Mouse (Mus musculus): ENCODE measurements around the gene Olfr1132. TPM values are rescaled to one million over a fixed set of nuclear protein-coding genes. Genes with fewer than 3 reads are reported as not detected.

Olfr1132 gene
- polyA plus RNA-seq, 2 experiments: not detected

Other genes with a start within 250 kb of the Olfr1132 start
- not detected in 2 replicates for gene Olfr1123, start 220.9 kb downstream of the Olfr1132 start, polyA plus RNA-seq (2012; rRNA removed)
- not detected in 2 replicates for gene Olfr1123, start 220.9 kb downstream of the Olfr1132 start, polyA plus RNA-seq (2014; fragmentation: Nextera tagmentation; extraction: Ambion mirVana)
- gene Olfr1124, start 207.3 kb downstream of the Olfr1132 start, polyA plus RNA-seq (2012; rRNA removed): not detected in 2 replicates
- not detected in 2 replicates for gene Olfr1124, start 207.3 kb downstream of the Olfr1132 start, polyA plus RNA-seq (2014; fragmentation: Nextera tagmentation; extraction: Ambion mirVana)
- not detected in 2 replicates for gene Olfr1126, start 183.6 kb downstream of the Olfr1132 start, polyA plus RNA-seq (2012; rRNA removed)
- gene Olfr1126, start 183.6 kb downstream of the Olfr1132 start, polyA plus RNA-seq (2014; fragmentation: Nextera tagmentation; extraction: Ambion mirVana): not detected in 2 replicates
- gene Pramel7, start 140.4 kb downstream of the Olfr1132 start, polyA plus RNA-seq (2012; rRNA removed): not detected in 2 replicates
- gene Pramel7, start 140.4 kb downstream of the Olfr1132 start, polyA plus RNA-seq (2014; fragmentation: Nextera tagmentation; extraction: Ambion mirVana): not detected in 2 replicates
- not detected in 2 replicates for gene Pramel6, start 131.0 kb downstream of the Olfr1132 start, polyA plus RNA-seq (2012; rRNA removed)
- not detected in 2 replicates for gene Pramel6, start 131.0 kb downstream of the Olfr1132 start, polyA plus RNA-seq (2014; fragmentation: Nextera tagmentation; extraction: Ambion mirVana)
- not detected in 2 replicates for gene Olfr153, start 105.7 kb downstream of the Olfr1132 start, polyA plus RNA-seq (2012; rRNA removed)
- not detected in 2 replicates for gene Olfr153, start 105.7 kb downstream of the Olfr1132 start, polyA plus RNA-seq (2014; fragmentation: Nextera tagmentation; extraction: Ambion mirVana)
- not detected in 2 replicates for gene Olfr1128, start 92.0 kb downstream of the Olfr1132 start, polyA plus RNA-seq (2012; rRNA removed)
- not detected in 2 replicates for gene Olfr1128, start 92.0 kb downstream of the Olfr1132 start, polyA plus RNA-seq (2014; fragmentation: Nextera tagmentation; extraction: Ambion mirVana)
- gene Olfr1129, start 63.6 kb downstream of the Olfr1132 start, polyA plus RNA-seq (2012; rRNA removed): not detected in 2 replicates
- gene Olfr1129, start 63.6 kb downstream of the Olfr1132 start, polyA plus RNA-seq (2014; fragmentation: Nextera tagmentation; extraction: Ambion mirVana): not detected in 2 replicates
- not detected in 2 replicates for gene Olfr1130, start 31.3 kb downstream of the Olfr1132 start, polyA plus RNA-seq (2012; rRNA removed)
- gene Olfr1130, start 31.3 kb downstream of the Olfr1132 start, polyA plus RNA-seq (2014; fragmentation: Nextera tagmentation; extraction: Ambion mirVana): not detected in 2 replicates
- gene Olfr1131, start 10.4 kb downstream of the Olfr1132 start, polyA plus RNA-seq (2012; rRNA removed): not detected in 2 replicates
- gene Olfr1131, start 10.4 kb downstream of the Olfr1132 start, polyA plus RNA-seq (2014; fragmentation: Nextera tagmentation; extraction: Ambion mirVana): not detected in 2 replicates
- not detected in 2 replicates for gene Olfr1133, start 9.8 kb upstream of the Olfr1132 start, polyA plus RNA-seq (2012; rRNA removed)
- not detected in 2 replicates for gene Olfr1133, start 9.8 kb upstream of the Olfr1132 start, polyA plus RNA-seq (2014; fragmentation: Nextera tagmentation; extraction: Ambion mirVana)
- not detected in 2 replicates for gene Olfr1134, start 20.9 kb upstream of the Olfr1132 start, polyA plus RNA-seq (2012; rRNA removed)
- not detected in 2 replicates for gene Olfr1134, start 20.9 kb upstream of the Olfr1132 start, polyA plus RNA-seq (2014; fragmentation: Nextera tagmentation; extraction: Ambion mirVana)
- gene Olfr1135, start 36.1 kb upstream of the Olfr1132 start, polyA plus RNA-seq (2012; rRNA removed): not detected in 2 replicates
- not detected in 2 replicates for gene Olfr1135, start 36.1 kb upstream of the Olfr1132 start, polyA plus RNA-seq (2014; fragmentation: Nextera tagmentation; extraction: Ambion mirVana)
- not detected in 2 replicates for gene Olfr1136, start 56.4 kb upstream of the Olfr1132 start, polyA plus RNA-seq (2012; rRNA removed)
- not detected in 2 replicates for gene Olfr1136, start 56.4 kb upstream of the Olfr1132 start, polyA plus RNA-seq (2014; fragmentation: Nextera tagmentation; extraction: Ambion mirVana)
- not detected in 2 replicates for gene Olfr1137, start 75.6 kb upstream of the Olfr1132 start, polyA plus RNA-seq (2012; rRNA removed)
- gene Olfr1137, start 75.6 kb upstream of the Olfr1132 start, polyA plus RNA-seq (2014; fragmentation: Nextera tagmentation; extraction: Ambion mirVana): not detected in 2 replicates
- gene Olfr1138, start 102.4 kb upstream of the Olfr1132 start, polyA plus RNA-seq (2012; rRNA removed): not detected in 2 replicates
- gene Olfr1138, start 102.4 kb upstream of the Olfr1132 start, polyA plus RNA-seq (2014; fragmentation: Nextera tagmentation; extraction: Ambion mirVana): not detected in 2 replicates
- gene Olfr1140, start 106.2 kb upstream of the Olfr1132 start, polyA plus RNA-seq (2012; rRNA removed): not detected in 2 replicates
- not detected in 2 replicates for gene Olfr1140, start 106.2 kb upstream of the Olfr1132 start, polyA plus RNA-seq (2014; fragmentation: Nextera tagmentation; extraction: Ambion mirVana)
- gene Olfr1141, start 116.5 kb upstream of the Olfr1132 start, polyA plus RNA-seq (2012; rRNA removed): not detected in 2 replicates
- not detected in 2 replicates for gene Olfr1141, start 116.5 kb upstream of the Olfr1132 start, polyA plus RNA-seq (2014; fragmentation: Nextera tagmentation; extraction: Ambion mirVana)
- gene Olfr152, start 141.9 kb upstream of the Olfr1132 start, polyA plus RNA-seq (2012; rRNA removed): not detected in 2 replicates
- gene Olfr152, start 141.9 kb upstream of the Olfr1132 start, polyA plus RNA-seq (2014; fragmentation: Nextera tagmentation; extraction: Ambion mirVana): not detected in 2 replicates
- not detected in 2 replicates for gene Olfr1143, start 163.1 kb upstream of the Olfr1132 start, polyA plus RNA-seq (2012; rRNA removed)
- gene Olfr1143, start 163.1 kb upstream of the Olfr1132 start, polyA plus RNA-seq (2014; fragmentation: Nextera tagmentation; extraction: Ambion mirVana): not detected in 2 replicates
- not detected in 2 replicates for gene Olfr1145, start 172.3 kb upstream of the Olfr1132 start, polyA plus RNA-seq (2012; rRNA removed)
- gene Olfr1145, start 172.3 kb upstream of the Olfr1132 start, polyA plus RNA-seq (2014; fragmentation: Nextera tagmentation; extraction: Ambion mirVana): not detected in 2 replicates
- not detected in 2 replicates for gene Olfr1148, start 193.0 kb upstream of the Olfr1132 start, polyA plus RNA-seq (2012; rRNA removed)
- not detected in 2 replicates for gene Olfr1148, start 193.0 kb upstream of the Olfr1132 start, polyA plus RNA-seq (2014; fragmentation: Nextera tagmentation; extraction: Ambion mirVana)
- not detected in 2 replicates for gene Olfr1150-ps1, start 206.5 kb upstream of the Olfr1132 start, polyA plus RNA-seq (2012; rRNA removed)
- not detected in 2 replicates for gene Olfr1150-ps1, start 206.5 kb upstream of the Olfr1132 start, polyA plus RNA-seq (2014; fragmentation: Nextera tagmentation; extraction: Ambion mirVana)
- gene Olfr1151, start 218.3 kb upstream of the Olfr1132 start, polyA plus RNA-seq (2012; rRNA removed): not detected in 2 replicates
- not detected in 2 replicates for gene Olfr1151, start 218.3 kb upstream of the Olfr1132 start, polyA plus RNA-seq (2014; fragmentation: Nextera tagmentation; extraction: Ambion mirVana)
- gene Olfr1152, start 229.0 kb upstream of the Olfr1132 start, polyA plus RNA-seq (2012; rRNA removed): not detected in 2 replicates
- gene Olfr1152, start 229.0 kb upstream of the Olfr1132 start, polyA plus RNA-seq (2014; fragmentation: Nextera tagmentation; extraction: Ambion mirVana): not detected in 2 replicates